Mouse (Mus musculus) cerebellum, adult 2 months (tissue): ENCODE results near the gene Anp32a.

Experiments used
- CTCF ChIP-seq: fragments of 200-500 bp; IDR thresholded peaks from 2 replicates; pipeline ENCODE4 v1.5.1; 2011; ENCODE audit warnings: low read depth, mild to moderate bottlenecking, control low read depth, low read length, moderate library complexity, borderline replicate concordance; ENCODE audit not compliant: insufficient read depth
- POLR2A ChIP-seq: fragments of 200-500 bp; IDR thresholded peaks from 2 replicates; pipeline ENCODE4 v1.6.1; 2011; ENCODE audit warnings: low read length, control low read depth, borderline replicate concordance; ENCODE audit not compliant: insufficient read depth

GRCm38 (mm10) chr9:62323816-62324215, 17.3 kb upstream of the Anp32a start:
- TF ChIP-seq POLR2A (no peak), CTCF (no peak)
